Mouse (Mus musculus) retina, adult 2 months (tissue): ENCODE data around the gene Rnf128.

ENCODE experiments used
- DNase-seq: peaks from one replicate; pipeline ENCODE4 v3.0.0-alpha.2; 2012; ENCODE audit warnings: low read depth, low spot score

Rnf128 gene

GRCm38 (mm10) chrX:139622071-139622470 is 59.0 kb downstream of the Rnf128 start:
- no peak for DNase-seq

GRCm38 (mm10) chrX:139634758-139635157 is 71.6 kb downstream of the Rnf128 start:
- no peak for DNase-seq

- DNase-seq, result no peak
Measured at GRCm38 (mm10) chrX:139639744-139640143, 76.6 kb downstream of the Rnf128 start.

- DNase-seq, result no peak
Measured at GRCm38 (mm10) chrX:139640418-139640817, 77.3 kb downstream of the Rnf128 start.

- no peak for DNase-seq
Measured at GRCm38 (mm10) chrX:139652226-139652625, 89.1 kb downstream of the Rnf128 start.

GRCm38 (mm10) chrX:139653292-139653691 is 90.2 kb downstream of the Rnf128 start:
- no peak for DNase-seq

- DNase-seq, result no peak
Measured at GRCm38 (mm10) chrX:139654350-139655063, 91.4 kb downstream of the Rnf128 start.

- DNase-seq, result no peak
Measured at GRCm38 (mm10) chrX:139662111-139662510, 99.0 kb downstream of the Rnf128 start.

- no peak for DNase-seq
Measured at GRCm38 (mm10) chrX:139665829-139666228, 102.7 kb downstream of the Rnf128 start.

- no peak for DNase-seq
Measured at GRCm38 (mm10) chrX:139684410-139684774, 121.3 kb downstream of the Rnf128 start.

- peak; percentile 13 for DNase-seq
Measured at GRCm38 (mm10) chrX:139684775-139685695, 121.9 kb downstream of the Rnf128 start, which contains the start of gene Tbc1d8b. Tbc1d8b (plus strand) TSS chrX:139684996.

- DNase-seq, result no peak
Measured at GRCm38 (mm10) chrX:139714381-139714780, 151.3 kb downstream of the Rnf128 start, which contains the start of gene Gm15013. Gm15013 (minus strand) TSS chrX:139714481.

GRCm38 (mm10) chrX:139722350-139722749 is 159.2 kb downstream of the Rnf128 start:
- no peak for DNase-seq
